ENCODE assay signal across 24 mouse cellular contexts in genomic region chr16:37634578-37634977, GRCm38 (mm10). TPM values are rescaled to one million over a fixed set of nuclear protein-coding genes. Genes with fewer than 3 reads are reported as not detected.
DNase-seq lines count a peak whose midpoint lies in the region; ATAC-seq and TF ChIP-seq lines count a peak whose summit lies in the region.
"Had no signal": no experiment of that assay in that cellular context is flagged by ENCODE, and none has a peak within 500 bp of the region (broad histone marks: within the 10 kb centered on the region; RNA-seq: fewer than 3 reads in every experiment).

No protein-coding gene starts in this region.

- no peaks in the 10 kb centered on the region for H3K9me3 ChIP-seq in heart, embryonic 16.5 days (replicated peaks; ENCODE audit: control insufficient read depth, low read length)
- H3K9me3 ChIP-seq in liver, embryonic 15.5 days (replicated peaks) = no peaks in the 10 kb centered on the region
- no peaks in the 10 kb centered on the region for H3K9me3 ChIP-seq in forebrain, embryonic 16.5 days (ENCODE audit: control insufficient read depth, low read length)
- H3K9me3 ChIP-seq: forebrain, embryonic 12.5 days; G1E; hindbrain, embryonic 12.5 days; neural tube, embryonic 13.5 days had no signal

- no peak overlapping the region for H3K9ac ChIP-seq in heart, adult 2 months (ENCODE audit: low read depth, low read length)
- no peak overlapping the region for H3K9ac ChIP-seq in heart, embryonic 16.5 days (ENCODE audit: low read length)
- no peak overlapping the region for H3K9ac ChIP-seq in liver, embryonic 15.5 days
- H3K9ac ChIP-seq in forebrain, embryonic 16.5 days (replicated peaks; ENCODE audit: low read depth, low read length) = no peak overlapping the region
- H3K9ac ChIP-seq: forebrain, embryonic 12.5 days; hindbrain, embryonic 12.5 days; neural tube, embryonic 13.5 days had no signal

- DNase-seq in heart, adult 11 months = peak; percentile 61
- no peak for DNase-seq in heart, adult 2 months
- DNase-seq in heart, postnatal 36 days = no peak
- peak; percentile 49 for DNase-seq in brain, adult 2 months (ENCODE audit: low read depth, low spot score)
- DNase-seq in gastrocnemius, postnatal 14 days = no peak
- DNase-seq: adrenal gland, postnatal 25 days; cerebellum, adult 18-20 months; cerebellum, postnatal 36 days; gastrocnemius, postnatal 36 days; kidney, adult 8-10 months; kidney, postnatal 14 days; lung, postnatal 14 days; midbrain, embryonic 14.5 days; thymus, postnatal 36 days had no signal

- peak overlapping the region; percentile 42 for H3K4me2 ChIP-seq in heart, embryonic 16.5 days (ENCODE audit: low read depth, low read length)
- peak overlapping the region; percentile 35 for H3K4me2 ChIP-seq in liver, embryonic 15.5 days
- no peak overlapping the region for H3K4me2 ChIP-seq in forebrain, embryonic 16.5 days (ENCODE audit: low read length)
- H3K4me2 ChIP-seq: forebrain, embryonic 12.5 days; hindbrain, embryonic 12.5 days; neural tube, embryonic 13.5 days had no signal

- no peaks in the 10 kb centered on the region for H3K36me3 ChIP-seq in heart, adult 2 months (ENCODE audit: control insufficient read depth, insufficient read depth, low read length)
- no peaks in the 10 kb centered on the region for H3K36me3 ChIP-seq in heart, embryonic 16.5 days (ENCODE audit: control insufficient read depth, insufficient read depth)
- H3K36me3 ChIP-seq in liver, embryonic 15.5 days (replicated peaks) = no peaks in the 10 kb centered on the region; the same call in none of the 2 replicates
- H3K36me3 ChIP-seq in forebrain, embryonic 16.5 days (ENCODE audit: control insufficient read depth, insufficient read depth) = no peaks in the 10 kb centered on the region
- H3K36me3 ChIP-seq: forebrain, embryonic 12.5 days; G1E; hindbrain, embryonic 12.5 days; neural tube, embryonic 13.5 days had no signal

- H3K27ac ChIP-seq in heart, adult 2 months = no peak overlapping the region
- no peak overlapping the region for H3K27ac ChIP-seq in heart, embryonic 16.5 days (ENCODE audit: low read length)
- no peak overlapping the region for H3K27ac ChIP-seq in liver, embryonic 15.5 days (replicated peaks)
- no peak overlapping the region for H3K27ac ChIP-seq in forebrain, embryonic 16.5 days (ENCODE audit: low read length)
- H3K27ac ChIP-seq: forebrain, embryonic 12.5 days; hindbrain, embryonic 12.5 days; layer of hippocampus, adult 2 months; neural tube, embryonic 13.5 days had no signal

- intact Hi-C loops in heart, adult 2 months (cut with DNase I) = no loop called here
- intact Hi-C loops in heart, postnatal 36 days (cut with DNase I) = loop anchor here (10.0 kb wide), 1 partner anchor 340 kb away; no protein-coding TSS in a partner anchor
- intact Hi-C loops in gastrocnemius, postnatal 14 days (cut with DNase I; ENCODE audit: low total_unique reads) = no loop called here

- no peak for TF ChIP-seq CTCF in heart, adult 2 months (IDR thresholded peaks at IDR 0.05)

- H3K4me3 ChIP-seq in heart, adult 2 months = no peak overlapping the region
- no peak overlapping the region for H3K4me3 ChIP-seq in heart, embryonic 16.5 days (ENCODE audit: low read length)
- H3K4me3 ChIP-seq in liver, embryonic 15.5 days (replicated peaks) = no peak overlapping the region
- H3K4me3 ChIP-seq in forebrain, embryonic 16.5 days (replicated peaks; ENCODE audit: low read length) = no peak overlapping the region
- H3K4me3 ChIP-seq: forebrain, embryonic 12.5 days; hindbrain, embryonic 12.5 days; layer of hippocampus, adult 2 months; megakaryocyte, embryonic 14.5 days; neural tube, embryonic 13.5 days had no signal

- H3K79me2 ChIP-seq in heart, adult 2 months (replicated peaks; ENCODE audit: control insufficient read depth, insufficient read depth, low read length) = no peaks in the 10 kb centered on the region

- TF ChIP-seq EP300 in heart, adult 2 months (IDR thresholded peaks at IDR 0.05; ENCODE audit: insufficient read depth, low read depth, low read length) = no peak

- no peaks in the 10 kb centered on the region for H3K4me1 ChIP-seq in heart, adult 2 months (ENCODE audit: control insufficient read depth, insufficient read depth, low read length)
- no peaks in the 10 kb centered on the region for H3K4me1 ChIP-seq in heart, embryonic 16.5 days (ENCODE audit: control insufficient read depth, insufficient read depth, low read length)
- H3K4me1 ChIP-seq in liver, embryonic 15.5 days (replicated peaks) = no peaks in the 10 kb centered on the region
- H3K4me1 ChIP-seq in forebrain, embryonic 16.5 days (replicated peaks; ENCODE audit: control insufficient read depth, insufficient read depth, low read length) = no peaks in the 10 kb centered on the region
- H3K4me1 ChIP-seq: forebrain, embryonic 12.5 days; hindbrain, embryonic 12.5 days; megakaryocyte, embryonic 14.5 days; neural tube, embryonic 13.5 days had no signal

- H3K27me3 ChIP-seq in heart, adult 2 months (ENCODE audit: control insufficient read depth, insufficient read depth, low read length) = no peaks in the 10 kb centered on the region
- H3K27me3 ChIP-seq in heart, embryonic 16.5 days (ENCODE audit: control insufficient read depth, insufficient read depth, low read length) = no peaks in the 10 kb centered on the region
- no peaks in the 10 kb centered on the region for H3K27me3 ChIP-seq in liver, embryonic 15.5 days
- H3K27me3 ChIP-seq in forebrain, embryonic 16.5 days (replicated peaks; ENCODE audit: control insufficient read depth, insufficient read depth, low read length) = no peaks in the 10 kb centered on the region
- H3K27me3 ChIP-seq: forebrain, embryonic 12.5 days; hindbrain, embryonic 12.5 days; megakaryocyte, embryonic 14.5 days; neural tube, embryonic 13.5 days had no signal

- no peak for ATAC-seq in heart, embryonic 16.5 days (replicated peaks; ENCODE audit: extremely low read depth, insufficient read depth, low FRiP score)
- ATAC-seq in liver, embryonic 15.5 days (ENCODE audit: insufficient read depth) = peak; percentile 79
- ATAC-seq in forebrain, embryonic 16.5 days = no peak

- no peak for TF ChIP-seq POLR2A in heart, adult 2 months (IDR thresholded peaks at IDR 0.05; ENCODE audit: insufficient read depth, low read depth, low read length)

- WGBS in heart, adult 2 months = 49% methylated on average over 9 of the region's 9 CpGs
- 50% methylated on average over 9 of the region's 9 CpGs for WGBS in heart, embryonic 16.5 days
- 30% methylated on average over 9 of the region's 9 CpGs for WGBS in liver, embryonic 15.5 days (ENCODE audit: insufficient replicate concordance)
- 77% methylated on average over 9 of the region's 9 CpGs for WGBS in forebrain, embryonic 16.5 days

RNA-seq across cellular contexts. Expression of gene Ndufb4, which starts 19.7 kb away (rescaled TPM):
- total RNA-seq in heart, adult 2 months (2021) = 100 to 1,000 TPM; 188 to 216 TPM
- 162 and 185 TPM in 2 replicates for polyA plus RNA-seq in heart, adult 2 months (2012; rRNA removed)
- 86.9 and 106 TPM in 2 replicates for polyA plus RNA-seq in heart, embryonic 16.5 days (2015; fragmentation: Nextera tagmentation; extraction: Ambion mirVana)
- total RNA-seq in heart, postnatal 36 days (2021) = 100 to 1,000 TPM; 164 to 183 TPM
- 21.5 and 31.8 TPM in 2 replicates for polyA plus RNA-seq in liver, embryonic 15.5 days (2015; fragmentation: Nextera tagmentation; extraction: Ambion mirVana)
- 100 to 1,000 TPM; 142 to 157 TPM for total RNA-seq in gastrocnemius, postnatal 14 days (2021)
- polyA plus RNA-seq in forebrain, embryonic 16.5 days (2015; fragmentation: Nextera tagmentation; extraction: Ambion mirVana) = 49.6 and 68.2 TPM in 2 replicates

RNA-seq across cellular contexts. Expression of gene Hgd, which starts 54.6 kb away (rescaled TPM):
- not detected for total RNA-seq in heart, adult 2 months (2021)
- 0.08 and 0.38 TPM in 2 replicates for polyA plus RNA-seq in heart, adult 2 months (2012; rRNA removed)
- polyA plus RNA-seq in heart, embryonic 16.5 days (2015; fragmentation: Nextera tagmentation; extraction: Ambion mirVana) = 0.26 and 0.32 TPM in 2 replicates
- total RNA-seq in heart, postnatal 36 days (2021) = under 1 TPM in 1 of 2 experiments, not detected in 1; 0.27 TPM
- 42.0 and 46.9 TPM in 2 replicates for polyA plus RNA-seq in liver, embryonic 15.5 days (2015; fragmentation: Nextera tagmentation; extraction: Ambion mirVana)
- not detected for total RNA-seq in gastrocnemius, postnatal 14 days (2021)
- 0.19 and 0.23 TPM in 2 replicates for polyA plus RNA-seq in forebrain, embryonic 16.5 days (2015; fragmentation: Nextera tagmentation; extraction: Ambion mirVana)
- total RNA-seq: adrenal gland, postnatal 25 days; G1E; gastrocnemius, postnatal 36 days; layer of hippocampus, adult 2 months; left cerebral cortex, postnatal 25 days had no signal
- polyA plus RNA-seq: G1E; hindbrain, embryonic 12.5 days had no signal

Comparison
In these comparisons a context has a peak if more than half of its experiments do, and no peak if none do; other contexts are left out.
1. DNase-seq: peak in heart, adult 11 months (single experiment) and brain, adult 2 months (single experiment); none in heart, adult 2 months (0 of 2), heart, postnatal 36 days (0 of 2) and gastrocnemius, postnatal 14 days (single experiment).
2. RNA of gene Hgd, which starts 54.6 kb away (polyA plus RNA-seq): 42.0 to 46.9 TPM in liver, embryonic 15.5 days; 0.26 to 0.32 TPM in heart, embryonic 16.5 days, 0.19 to 0.23 TPM in forebrain, embryonic 16.5 days and 0.08 to 0.38 TPM in heart, adult 2 months; every median in the first group is over 10 times any median in the second.